Mouse (Mus musculus): ENCODE data around the gene Scn4b.

Gene Scn4b

GRCm38 (mm10) chr9:45138191-45139032 lies at the start of gene Scn4b:
TSS of gene Scn4b (plus strand) at chr9:45138395.
- DNase-seq (ENCODE audit: low spot score), result peak; percentile 51

- no peak for DNase-seq (ENCODE audit: low spot score)
Measured at GRCm38 (mm10) chr9:45090811-45091210, 47.4 kb upstream of the Scn4b start.

- no peak for DNase-seq (ENCODE audit: low spot score)
Measured at GRCm38 (mm10) chr9:45092641-45093040, 45.6 kb upstream of the Scn4b start.

- DNase-seq (ENCODE audit: low spot score), result no peak
Measured at GRCm38 (mm10) chr9:45095149-45095937, 42.9 kb upstream of the Scn4b start.

GRCm38 (mm10) chr9:45097877-45098276 lies 40.3 kb upstream of the Scn4b start:
- no peak for DNase-seq (ENCODE audit: low spot score)

GRCm38 (mm10) chr9:45098426-45098825 lies 39.8 kb upstream of the Scn4b start:
- DNase-seq (ENCODE audit: low spot score), result peak; percentile 60

GRCm38 (mm10) chr9:45102528-45102927 lies 35.7 kb upstream of the Scn4b start:
- DNase-seq (ENCODE audit: low spot score), result no peak

GRCm38 (mm10) chr9:45103211-45103979 lies 34.8 kb upstream of the Scn4b start:
- no peak for DNase-seq (ENCODE audit: low spot score)

GRCm38 (mm10) chr9:45105596-45106374 lies 32.4 kb upstream of the Scn4b start:
- no peak for DNase-seq (ENCODE audit: low spot score)

- DNase-seq (ENCODE audit: low spot score), result no peak
Measured at GRCm38 (mm10) chr9:45115706-45116105, 22.5 kb upstream of the Scn4b start.

- peak; percentile 77 for DNase-seq (ENCODE audit: low spot score)
Measured at GRCm38 (mm10) chr9:45116819-45117218, 21.4 kb upstream of the Scn4b start.

- DNase-seq (ENCODE audit: low spot score), result peak; percentile 16
Measured at GRCm38 (mm10) chr9:45117741-45118431, 20.3 kb upstream of the Scn4b start, which contains the start of gene Scn2b. TSS of gene Scn2b (plus strand) at chr9:45117782.

GRCm38 (mm10) chr9:45118552-45118951 lies 19.6 kb upstream of the Scn4b start:
- DNase-seq (ENCODE audit: low spot score), result no peak

GRCm38 (mm10) chr9:45119316-45119953 lies 18.8 kb upstream of the Scn4b start:
- DNase-seq (ENCODE audit: low spot score), result no peak

- no peak for DNase-seq (ENCODE audit: low spot score)
Measured at GRCm38 (mm10) chr9:45119954-45120530, 18.2 kb upstream of the Scn4b start.

- no peak for DNase-seq (ENCODE audit: low spot score)
Measured at GRCm38 (mm10) chr9:45120567-45120966, 17.6 kb upstream of the Scn4b start.

GRCm38 (mm10) chr9:45121001-45121400 lies 17.2 kb upstream of the Scn4b start:
- DNase-seq (ENCODE audit: low spot score), result no peak

- peak; percentile 79 for DNase-seq (ENCODE audit: low spot score)
Measured at GRCm38 (mm10) chr9:45121769-45122168, 16.4 kb upstream of the Scn4b start.

- peak; percentile 74 for DNase-seq (ENCODE audit: low spot score)
Measured at GRCm38 (mm10) chr9:45122209-45122761, 15.9 kb upstream of the Scn4b start.

GRCm38 (mm10) chr9:45125211-45125610 lies 13.0 kb upstream of the Scn4b start:
- DNase-seq (ENCODE audit: low spot score), result no peak
